ENCODE assay signal across 8 mouse cellular contexts in genomic region chr17:46073730-46074301, GRCm38 (mm10). TPM values are rescaled to one million over a fixed set of nuclear protein-coding genes. Genes with fewer than 3 reads are reported as not detected.
A peak's percentile ranks its signal among the peaks of the same experiment; 100 is the strongest.
DNase-seq lines count a peak whose midpoint lies in the region; ATAC-seq and TF ChIP-seq lines count a peak whose summit lies in the region.

No protein-coding gene starts in this region.

- no peaks in the 10 kb centered on the region for H3K27me3 ChIP-seq in midbrain, embryonic 14.5 days (ENCODE audit: control insufficient read depth, insufficient read depth, low read length)
- H3K27me3 ChIP-seq in midbrain, embryonic 11.5 days (ENCODE audit: control insufficient read depth, insufficient read depth, low read length), result no peaks in the 10 kb centered on the region
- H3K27me3 ChIP-seq in hindbrain, postnatal 0 days (ENCODE audit: insufficient read depth, low read length), result no peaks in the 10 kb centered on the region
- no peaks in the 10 kb centered on the region for H3K27me3 ChIP-seq in limb, embryonic 11.5 days (ENCODE audit: control insufficient read depth, insufficient read depth, low read length)
- no peaks in the 10 kb centered on the region for H3K27me3 ChIP-seq in myocyte (ENCODE audit: control insufficient read depth, insufficient read depth, insufficient read length)

- no peak overlapping the region for H3K27ac ChIP-seq in midbrain, embryonic 14.5 days (replicated peaks; ENCODE audit: low read depth, low read length)
- H3K27ac ChIP-seq in midbrain, embryonic 11.5 days (ENCODE audit: low read depth, low read length), result no peak overlapping the region
- H3K27ac ChIP-seq in bone marrow macrophage, adult 2 months (ENCODE audit: insufficient read depth, low read depth, low read length), result no peak overlapping the region
- no peak overlapping the region for H3K27ac ChIP-seq in hindbrain, postnatal 0 days
- H3K27ac ChIP-seq in limb, embryonic 11.5 days (replicated peaks; ENCODE audit: low read depth, low read length), result peak overlapping the region; percentile 52

- TF ChIP-seq CTCF in bone marrow macrophage, adult 2 months (IDR thresholded peaks at IDR 0.05; ENCODE audit: low read depth, low read length), result no peak
- TF ChIP-seq CTCF in hindbrain, postnatal 0 days (IDR thresholded peaks at IDR 0.05; ENCODE audit: low read depth), result no peak

- peak; percentile 13 for DNase-seq in midbrain, embryonic 14.5 days
- DNase-seq in midbrain, embryonic 11.5 days (ENCODE audit: low spot score, missing footprints), result no peak
- peak; percentile 66 for DNase-seq in gastrocnemius, postnatal 10 days
- DNase-seq in hindbrain, postnatal 0 days (ENCODE audit: low spot score), result peak; percentile 29
- peak; percentile 83 for DNase-seq in limb, embryonic 11.5 days (ENCODE audit: low spot score)
- peak; percentile 88 to 91 for DNase-seq in thymus, postnatal 36 days

- TF ChIP-seq POLR2A in bone marrow macrophage, adult 2 months (IDR thresholded peaks at IDR 0.05; ENCODE audit: borderline replicate concordance, low read depth, low read length), result no peak
- no peak for TF ChIP-seq POLR2A in myocyte (IDR thresholded peaks at IDR 0.05; ENCODE audit: insufficient read length, low read depth)

- H3K36me3 ChIP-seq in midbrain, embryonic 14.5 days (ENCODE audit: control insufficient read depth, insufficient read depth, low read length), result no peaks in the 10 kb centered on the region
- no peaks in the 10 kb centered on the region for H3K36me3 ChIP-seq in midbrain, embryonic 11.5 days (ENCODE audit: control insufficient read depth, insufficient read depth, low read length)
- no peaks in the 10 kb centered on the region for H3K36me3 ChIP-seq in hindbrain, postnatal 0 days (ENCODE audit: insufficient read depth, low read length)
- H3K36me3 ChIP-seq in limb, embryonic 11.5 days (ENCODE audit: control insufficient read depth, insufficient read depth, low read length), result no peaks in the 10 kb centered on the region
- no peaks in the 10 kb centered on the region for H3K36me3 ChIP-seq in myocyte (ENCODE audit: control insufficient read depth, insufficient read depth)

- 77% methylated on average over 23 of the region's 23 CpGs for WGBS in midbrain, embryonic 14.5 days
- 80% methylated on average over 23 of the region's 23 CpGs for WGBS in midbrain, embryonic 11.5 days
- 47% methylated on average over 23 of the region's 23 CpGs for WGBS in hindbrain, postnatal 0 days
- WGBS in limb, embryonic 11.5 days, result 44% methylated on average over 23 of the region's 23 CpGs

- no peak overlapping the region for H3K9ac ChIP-seq in midbrain, embryonic 14.5 days (replicated peaks; ENCODE audit: low read length)
- no peak overlapping the region for H3K9ac ChIP-seq in midbrain, embryonic 11.5 days (ENCODE audit: low read length)
- H3K9ac ChIP-seq in hindbrain, postnatal 0 days (replicated peaks; ENCODE audit: low read length), result no peak overlapping the region
- no peak overlapping the region; the same call in 1 of the 2 replicates for H3K9ac ChIP-seq in limb, embryonic 11.5 days (ENCODE audit: low read length)

- no peaks in the 10 kb centered on the region for H3K79me2 ChIP-seq in myocyte (ENCODE audit: control insufficient read depth, insufficient read depth)

- ATAC-seq in midbrain, embryonic 14.5 days (ENCODE audit: low FRiP score, low TSS enrichment), result 0 out of 2 replicates have a peak, but pooled peaks have one; percentile 14
- ATAC-seq in midbrain, embryonic 11.5 days (ENCODE audit: low FRiP score), result no peak
- peak; percentile 43; the same call in 1 of the 2 replicates for ATAC-seq in hindbrain, postnatal 0 days
- ATAC-seq in limb, embryonic 11.5 days (ENCODE audit: insufficient number of reproducible peaks, low FRiP score, low TSS enrichment, low read depth), result peak; percentile 72

- H3K9me3 ChIP-seq in midbrain, embryonic 14.5 days (ENCODE audit: control insufficient read depth, low read length), result no peaks in the 10 kb centered on the region
- no peaks in the 10 kb centered on the region; the same call in 1 of the 2 replicates for H3K9me3 ChIP-seq in midbrain, embryonic 11.5 days (ENCODE audit: control insufficient read depth, low read length)
- no peaks in the 10 kb centered on the region for H3K9me3 ChIP-seq in hindbrain, postnatal 0 days (ENCODE audit: low read length)
- H3K9me3 ChIP-seq in limb, embryonic 11.5 days (ENCODE audit: control insufficient read depth, low read length), result no peaks in the 10 kb centered on the region

- no peaks in the 10 kb centered on the region for H3K4me1 ChIP-seq in midbrain, embryonic 14.5 days (ENCODE audit: control insufficient read depth, insufficient read depth, low read length)
- no peaks in the 10 kb centered on the region for H3K4me1 ChIP-seq in midbrain, embryonic 11.5 days (ENCODE audit: control insufficient read depth, insufficient read depth, low read length)
- H3K4me1 ChIP-seq in bone marrow macrophage, adult 2 months (ENCODE audit: control insufficient read depth, insufficient read depth, low read length), result peaks cover 17% of the 10 kb centered on the region
- H3K4me1 ChIP-seq in hindbrain, postnatal 0 days (ENCODE audit: insufficient read depth, low read length), result no peaks in the 10 kb centered on the region
- peaks cover 20% of the 10 kb centered on the region for H3K4me1 ChIP-seq in limb, embryonic 11.5 days (ENCODE audit: control insufficient read depth, insufficient read depth, low read length)

- no peak overlapping the region for H3K4me2 ChIP-seq in midbrain, embryonic 14.5 days (ENCODE audit: low read length)
- no peak overlapping the region for H3K4me2 ChIP-seq in midbrain, embryonic 11.5 days
- H3K4me2 ChIP-seq in hindbrain, postnatal 0 days (ENCODE audit: low read depth, low read length), result 0 out of 2 replicates have a peak overlapping the region, but pooled peaks have one; percentile 25
- H3K4me2 ChIP-seq in limb, embryonic 11.5 days (ENCODE audit: low read depth, severe bottlenecking), result peak overlapping the region; percentile 8; the same call in 1 of the 2 replicates
- H3K4me2 ChIP-seq in myocyte (ENCODE audit: low read depth), result peak overlapping the region; percentile 78

- H3K4me3 ChIP-seq in midbrain, embryonic 14.5 days (replicated peaks; ENCODE audit: low read depth, low read length), result no peak overlapping the region
- H3K4me3 ChIP-seq in midbrain, embryonic 11.5 days (ENCODE audit: low read depth, low read length), result no peak overlapping the region
- peak overlapping the region; percentile 22 for H3K4me3 ChIP-seq in bone marrow macrophage, adult 2 months (ENCODE audit: insufficient read depth, low read length)
- no peak overlapping the region for H3K4me3 ChIP-seq in hindbrain, postnatal 0 days (ENCODE audit: low read length)
- H3K4me3 ChIP-seq in limb, embryonic 11.5 days (ENCODE audit: low read depth, low read length), result 0 out of 2 replicates have a peak overlapping the region, but pooled peaks have one; percentile 2
- no peak overlapping the region for H3K4me3 ChIP-seq in myocyte

- H3ac ChIP-seq in myocyte (ENCODE audit: control insufficient read depth, insufficient read length), result no peak overlapping the region

TF ChIP-seq in myocyte, 11 proteins besides CTCF, POLR2A, EP300 and RAD21:
- TF ChIP-seq TCF12 (IDR thresholded peaks at IDR 0.05; ENCODE audit: insufficient read depth, poor library complexity, severe bottlenecking) (no peak), CEBPB (IDR thresholded peaks at IDR 0.05; ENCODE audit: insufficient read depth, poor library complexity, severe bottlenecking) (peak; percentile 91), MYOD1 (IDR thresholded peaks at IDR 0.05; ENCODE audit: control insufficient read depth in 1 of 3, insufficient read length in 2 of 3, low read depth in 2 of 3) (peak in 1 of 3 experiments; percentile 35), REST (IDR thresholded peaks at IDR 0.05; ENCODE audit: insufficient read depth, insufficient read length) (no peak), MYOG (IDR thresholded peaks at IDR 0.05; ENCODE audit: control insufficient read depth in 1 of 3, insufficient read depth in 1 of 3, insufficient read length in 2 of 3, low read depth in 2 of 3) (peak in 1 of 3 experiments; percentile 67), MAX (IDR thresholded peaks at IDR 0.05; ENCODE audit: low read depth) (no peak)

RNA-seq across cellular contexts. Expression of gene Mrps18a, which starts 37.0 kb away (rescaled TPM):
- 141 and 148 TPM in 2 replicates for polyA plus RNA-seq in midbrain, embryonic 14.5 days (2014; fragmentation: Nextera tagmentation; extraction: Ambion mirVana)
- polyA plus RNA-seq in midbrain, embryonic 11.5 days (2014; fragmentation: Nextera tagmentation; extraction: Ambion mirVana), result 119 and 132 TPM in 2 replicates
- 71.9 and 73.2 TPM in 2 replicates for polyA plus RNA-seq in bone marrow macrophage, adult 2 months (2012; ENCODE audit: insufficient read depth, insufficient read length, missing spikeins)
- total RNA-seq in gastrocnemius, postnatal 10 days (2021), result 10 to 100 TPM; 62.6 to 63.8 TPM
- total RNA-seq in hindbrain, postnatal 0 days (2014; rRNA removed), result 62.8 and 67.1 TPM in 2 replicates
- 165 and 169 TPM in 2 replicates for polyA plus RNA-seq in hindbrain, postnatal 0 days (2015; fragmentation: Nextera tagmentation; extraction: Ambion mirVana)
- 152 and 165 TPM in 2 replicates for polyA plus RNA-seq in limb, embryonic 11.5 days (2014; fragmentation: Nextera tagmentation; extraction: Ambion mirVana)
- 112 TPM for polyA plus RNA-seq in myocyte (2012; fragmentation: generic; extraction: Trizol)

RNA-seq across cellular contexts. Expression of gene Vegfa, which starts 41.6 kb away (rescaled TPM):
- polyA plus RNA-seq in midbrain, embryonic 14.5 days (2014; fragmentation: Nextera tagmentation; extraction: Ambion mirVana), result 4.3 and 5.5 TPM in 2 replicates
- 2.2 and 2.9 TPM in 2 replicates for polyA plus RNA-seq in midbrain, embryonic 11.5 days (2014; fragmentation: Nextera tagmentation; extraction: Ambion mirVana)
- 53.8 and 58.0 TPM in 2 replicates for polyA plus RNA-seq in bone marrow macrophage, adult 2 months (2012; ENCODE audit: insufficient read depth, insufficient read length, missing spikeins)
- 100 to 1,000 TPM in 1 of 2 experiments, 10 to 100 TPM in 1; 73.8 to 125 TPM for total RNA-seq in gastrocnemius, postnatal 10 days (2021)
- total RNA-seq in hindbrain, postnatal 0 days (2014; rRNA removed), result 89.5 and 89.6 TPM in 2 replicates
- 4.1 and 4.8 TPM in 2 replicates for polyA plus RNA-seq in hindbrain, postnatal 0 days (2015; fragmentation: Nextera tagmentation; extraction: Ambion mirVana)
- polyA plus RNA-seq in limb, embryonic 11.5 days (2014; fragmentation: Nextera tagmentation; extraction: Ambion mirVana), result 3.3 and 4.0 TPM in 2 replicates
- polyA plus RNA-seq in myocyte (2012; fragmentation: generic; extraction: Trizol), result 177 TPM

Comparison
In these comparisons a context has a peak if more than half of its experiments do, and no peak if none do; other contexts are left out.
1. H3K4me2 ChIP-seq: peak in hindbrain, postnatal 0 days (single experiment), limb, embryonic 11.5 days (single experiment) and myocyte (single experiment); none in midbrain, embryonic 14.5 days (single experiment) and midbrain, embryonic 11.5 days (single experiment).
2. H3K4me3 ChIP-seq: peak in bone marrow macrophage, adult 2 months (single experiment) and limb, embryonic 11.5 days (single experiment); none in midbrain, embryonic 14.5 days (single experiment), midbrain, embryonic 11.5 days (single experiment), hindbrain, postnatal 0 days (single experiment) and myocyte (single experiment).